Mouse (Mus musculus) embryonic stem cell, embryonic (primary cell): ENCODE data around the gene Scaf4.

Experiments
- CTCF ChIA-PET, 4 experiments: fragments of 300-600 bp in 2 of 4; fragments of 350-600 bp in 2 of 4; sonication (Branson Sonifier 250); formaldehyde crosslinking; loops; one replicate each; lab custom pipeline; 2022; ENCODE audit warnings: inconsistent platforms in 2 of 4; lab: Charles Lee
- POLR2A ChIA-PET, 4 experiments: fragments of 300-600 bp in 2 of 4; fragments of 350-600 bp in 2 of 4; sonication (Branson Sonifier 250); formaldehyde crosslinking; loops; one replicate each; lab custom pipeline; 2022; ENCODE audit warnings: antibody characterized with exemption in 4 of 4, inconsistent platforms in 1 of 4; lab: Charles Lee

The Scaf4 gene

DNA sequence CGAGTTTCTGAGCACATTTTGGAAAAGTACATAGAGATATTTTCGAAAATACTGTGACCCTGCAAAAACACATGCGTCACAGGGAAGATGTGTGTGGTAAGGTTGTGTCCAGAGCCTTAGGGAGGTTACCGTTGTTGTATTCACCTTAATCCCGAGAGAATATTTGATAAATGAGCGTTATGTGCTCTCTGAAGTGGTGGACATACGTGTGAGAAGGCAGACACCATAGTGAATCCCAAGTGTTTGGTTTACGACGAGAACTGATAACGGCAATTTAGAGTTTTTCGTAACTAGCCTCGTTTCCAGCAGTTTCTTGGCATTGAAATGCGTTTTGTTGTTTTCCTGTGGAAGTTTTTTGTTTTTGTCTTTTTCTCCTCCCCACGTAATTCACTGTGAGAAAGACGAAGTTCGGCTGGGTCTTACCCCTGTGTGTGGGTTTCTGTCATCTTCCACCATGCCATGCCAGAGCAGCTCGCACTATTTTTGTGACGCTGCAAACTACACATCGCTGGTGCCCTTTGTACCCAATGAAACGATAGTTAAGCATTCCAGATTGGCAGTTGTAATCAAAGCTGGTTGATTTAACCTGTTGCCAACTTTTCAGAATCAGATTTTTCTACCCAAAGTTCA is 62.7 kb downstream of the Scaf4 start:
- POLR2A ChIA-PET: interaction anchor here in 3 of 4 experiments (0.7 to 6.4 kb wide), 20 partner anchors 8 to 1301 kb away, joined by 3 to 58 read pairs (median 6); partner anchors contain the start of gene Scaf4 (in 1 of the 3)
- CTCF ChIA-PET: no interaction called here

GRCm38 (mm10) chr16:90220892-90221431 is 63.3 kb downstream of the Scaf4 start:
- ChIA-PET POLR2A (interaction anchor here (0.7 to 3.9 kb wide), 184 partner anchors 8 to 792 kb away, joined by 3 to 119 read pairs (median 5); partner anchors contain the start of genes Tiam1 (in 3 of the 4), Hunk (in 2 of the 4) and Scaf4 (in 2 of the 4)), CTCF (interaction anchor here in 1 of 4 experiments (0.9 kb wide), 1 partner anchor 35 kb away, joined by 5 read pairs; no protein-coding TSS in a partner anchor)

GRCm38 (mm10) chr16:90220026-90220891 is 64.0 kb downstream of the Scaf4 start, which contains the start of gene Sod1:
Gene Sod1, plus strand, starts transcription at chr16:90220754.
- POLR2A ChIA-PET: interaction anchor here (0.5 to 2.3 kb wide), 292 partner anchors 8 to 1419 kb away, joined by 3 to 119 read pairs (median 4); partner anchors contain the start of genes Hunk (in 3 of the 4), Tiam1 (in 3 of the 4), Scaf4 (in 2 of the 4) and Cfap298 (in 1 of the 4)
- CTCF ChIA-PET: interaction anchor here in 3 of 4 experiments (0.6 to 1.1 kb wide), 4 partner anchors 10 to 135 kb away, joined by 3 to 9 read pairs (median 5); no protein-coding TSS in a partner anchor

DNA sequence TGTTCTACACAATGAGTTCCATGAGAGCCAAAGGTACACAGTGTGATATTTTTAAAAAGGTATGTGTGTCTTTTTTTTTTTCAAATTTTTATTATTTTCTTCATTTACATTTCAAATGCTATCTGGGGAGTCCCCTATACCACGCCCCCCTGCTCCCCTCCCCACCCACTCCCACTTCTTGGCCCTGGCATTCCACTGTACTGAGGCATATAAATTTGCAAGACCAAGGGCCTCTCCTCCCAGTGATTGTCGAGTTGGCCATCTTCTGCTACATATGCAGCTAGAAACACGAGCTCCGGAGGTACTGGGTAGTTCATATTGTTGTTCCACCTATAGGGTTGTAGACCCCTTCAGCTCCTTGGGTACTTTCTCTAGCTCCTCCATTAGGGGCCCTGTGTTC is 64.9 kb downstream of the Scaf4 start:
- POLR2A ChIA-PET: interaction anchor here (0.6 to 2.3 kb wide), 65 partner anchors 9 to 1419 kb away, joined by 3 to 119 read pairs (median 10); partner anchors contain the start of genes Tiam1 (in 2 of the 4), Hunk (in 1 of the 4), Mrap (in 1 of the 4) and Scaf4 (in 1 of the 4)
- CTCF ChIA-PET: interaction anchor here in 3 of 4 experiments (0.6 to 1.1 kb wide), 3 partner anchors 10 to 134 kb away, joined by 3 to 9 read pairs (median 5); no protein-coding TSS in a partner anchor

DNA sequence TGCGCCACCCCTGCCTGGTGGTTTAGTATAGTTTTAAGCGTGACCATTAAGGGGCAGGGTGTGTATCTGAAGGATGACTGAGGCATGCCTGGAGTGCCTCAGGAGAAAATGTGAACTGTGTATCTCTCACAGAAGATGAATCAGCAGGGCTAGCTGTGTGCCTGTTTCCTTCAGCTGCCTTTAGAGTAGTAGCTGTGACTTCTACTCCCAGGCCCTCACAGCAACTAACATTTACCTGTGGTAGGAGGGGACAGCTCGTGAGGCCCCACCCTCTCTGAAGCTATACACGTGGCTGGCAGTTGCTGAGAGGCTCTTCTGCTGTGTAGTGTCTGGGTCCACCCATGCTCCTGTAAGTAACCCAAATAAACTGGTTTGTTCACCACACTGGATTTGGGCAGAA is 66.4 kb downstream of the Scaf4 start:
- ChIA-PET POLR2A (interaction anchor here in 3 of 4 experiments (0.6 to 2.5 kb wide), 16 partner anchors 9 to 77 kb away, joined by 3 to 14 read pairs (median 4); partner anchors contain the start of gene Tiam1 (in 1 of the 3)), CTCF (interaction anchor here in 2 of 4 experiments (0.6 to 1.4 kb wide), 2 partner anchors 277 to 487 kb away, joined by 3 to 4 read pairs; no protein-coding TSS in a partner anchor)

- CTCF ChIA-PET: interaction anchor here in 2 of 4 experiments (0.6 to 1.4 kb wide), 2 partner anchors 82 to 276 kb away, joined by 3 read pairs; no protein-coding TSS in a partner anchor
- POLR2A ChIA-PET: interaction anchor here (0.5 to 2.5 kb wide), 25 partner anchors 9 to 348 kb away, joined by 3 to 14 read pairs (median 4); partner anchors contain the start of gene Tiam1 (in 1 of the 4)
These were observed 66.9 kb downstream of the Scaf4 start for GRCm38 (mm10) chr16:90217356-90217755.

DNA sequence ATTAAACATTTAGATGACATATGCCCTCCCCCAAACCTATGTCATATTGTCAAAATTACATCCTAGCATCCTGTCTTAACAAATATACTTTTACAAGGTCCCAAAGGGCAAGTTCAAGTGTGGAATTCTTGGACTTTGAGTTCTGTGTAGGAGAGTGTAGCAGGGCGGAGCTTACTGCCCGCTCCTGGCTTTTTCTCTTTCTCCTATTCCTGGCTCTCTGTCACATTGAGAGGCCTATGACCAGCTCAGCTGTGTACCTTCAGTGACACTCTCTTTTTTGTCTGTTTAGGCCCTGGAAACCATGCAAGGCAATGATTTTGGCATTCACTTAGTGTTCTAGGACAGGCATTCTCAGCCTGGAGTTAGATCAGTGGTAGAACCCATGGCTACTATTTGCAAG is 67.9 kb downstream of the Scaf4 start:
- ChIA-PET CTCF (interaction anchor here in 2 of 4 experiments (0.7 to 1.2 kb wide), 2 partner anchors 28 to 29 kb away, joined by 3 to 6 read pairs; no protein-coding TSS in a partner anchor), POLR2A (interaction anchor here in 3 of 4 experiments (0.6 to 2.5 kb wide), 16 partner anchors 8 to 347 kb away, joined by 3 to 14 read pairs (median 4); partner anchors contain the start of gene Hunk (in 1 of the 3))

- ChIA-PET POLR2A (interaction anchor here in 3 of 4 experiments (0.8 to 2.3 kb wide), 8 partner anchors 9 to 170 kb away, joined by 3 to 6 read pairs (median 4); partner anchors contain the start of gene Hunk (in 1 of the 3)), CTCF (interaction anchor here in 1 of 4 experiments (1.0 to 1.2 kb wide), 2 partner anchors 28 to 30 kb away, joined by 3 to 6 read pairs; no protein-coding TSS in a partner anchor)
These were observed 68.4 kb downstream of the Scaf4 start for GRCm38 (mm10) chr16:90215879-90216278.

DNA sequence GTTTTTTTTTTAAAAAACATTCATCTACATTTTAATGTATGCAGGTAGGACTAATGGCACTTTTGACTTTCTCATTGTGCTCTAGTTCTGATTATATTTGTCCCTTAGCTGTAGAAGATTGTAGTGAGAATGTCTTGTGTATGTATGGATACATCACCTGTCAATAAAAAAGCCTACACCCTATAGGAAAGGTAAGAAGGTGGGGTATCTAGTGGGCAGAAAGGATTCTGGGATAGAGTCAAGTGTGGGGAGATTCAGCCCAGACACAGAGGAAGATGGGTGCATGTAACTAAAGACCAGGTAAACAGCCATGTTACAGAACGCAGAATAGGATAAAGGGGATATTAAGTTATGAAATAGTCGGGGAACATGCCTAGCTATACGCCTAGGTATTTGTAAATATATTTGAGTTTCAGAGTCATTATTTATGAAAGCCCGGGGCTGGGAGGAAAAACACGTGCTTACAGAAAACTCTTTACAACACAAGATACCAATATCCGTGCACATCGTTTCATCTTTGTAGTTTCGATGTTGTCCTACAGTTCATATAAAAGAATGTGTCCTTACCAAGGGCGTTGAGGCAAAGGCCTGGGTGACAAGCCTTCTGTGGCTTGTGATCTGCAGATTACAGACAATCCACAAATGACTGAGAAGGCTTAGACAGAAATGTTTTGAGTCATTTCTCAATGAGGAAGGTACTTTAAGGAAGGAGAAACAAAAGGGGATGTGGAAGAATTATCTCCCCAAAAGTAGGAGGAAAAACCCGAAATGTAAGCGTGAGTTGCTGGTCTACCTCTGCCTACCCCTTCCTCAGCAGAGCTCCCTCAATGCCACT is 69.4 kb downstream of the Scaf4 start:
- CTCF ChIA-PET: interaction anchor here in 2 of 4 experiments (1.0 to 1.2 kb wide), 3 partner anchors 27 to 29 kb away, joined by 3 to 6 read pairs (median 4); no protein-coding TSS in a partner anchor
- POLR2A ChIA-PET: interaction anchor here (0.6 to 2.3 kb wide), 15 partner anchors 9 to 811 kb away, joined by 3 to 12 read pairs (median 4); partner anchors contain the start of gene Hunk (in 1 of the 4)

DNA sequence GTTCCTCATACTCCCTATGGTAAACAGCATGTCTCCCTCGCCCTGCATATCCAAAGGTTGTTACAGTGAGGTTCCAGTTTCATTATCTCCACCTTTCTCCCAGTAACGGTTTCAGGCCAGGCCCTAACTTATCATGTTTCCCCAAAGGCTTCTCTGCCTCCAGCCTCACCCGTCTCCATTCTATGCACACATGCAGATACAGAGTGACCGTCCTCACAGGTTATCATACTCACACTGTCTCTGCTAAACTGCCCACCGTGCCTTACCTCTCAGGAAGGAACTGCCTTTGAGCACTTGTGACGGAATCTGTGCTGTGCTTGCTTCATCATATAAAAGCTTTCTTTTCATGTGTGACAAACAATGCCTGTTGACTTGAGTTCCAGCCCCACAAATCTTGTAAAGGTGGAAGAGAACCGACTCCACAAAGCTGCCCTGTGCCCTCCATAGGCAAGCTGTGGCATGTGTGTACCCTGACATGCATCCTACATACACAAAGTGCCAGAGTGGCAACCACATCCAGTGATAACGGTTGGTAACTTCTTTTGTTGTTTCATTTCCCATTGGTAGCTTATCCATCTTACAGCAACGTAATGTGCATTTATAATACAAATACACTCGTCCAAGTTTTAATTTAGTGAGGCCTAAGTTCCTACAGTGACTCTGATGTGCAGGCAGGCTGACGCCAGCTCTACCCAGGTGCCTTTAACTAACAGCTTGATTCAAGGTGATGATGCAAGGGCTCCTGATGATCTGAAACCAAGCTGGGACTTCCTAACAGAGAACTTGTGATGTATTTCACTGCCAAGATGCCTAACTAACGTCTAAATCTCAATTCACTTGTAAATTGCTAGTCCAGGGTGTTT is 70.6 kb downstream of the Scaf4 start:
- CTCF ChIA-PET: interaction anchor here in 2 of 4 experiments (0.6 to 1.2 kb wide), 5 partner anchors 26 to 352 kb away, joined by 3 to 8 read pairs (median 4); no protein-coding TSS in a partner anchor

DNA sequence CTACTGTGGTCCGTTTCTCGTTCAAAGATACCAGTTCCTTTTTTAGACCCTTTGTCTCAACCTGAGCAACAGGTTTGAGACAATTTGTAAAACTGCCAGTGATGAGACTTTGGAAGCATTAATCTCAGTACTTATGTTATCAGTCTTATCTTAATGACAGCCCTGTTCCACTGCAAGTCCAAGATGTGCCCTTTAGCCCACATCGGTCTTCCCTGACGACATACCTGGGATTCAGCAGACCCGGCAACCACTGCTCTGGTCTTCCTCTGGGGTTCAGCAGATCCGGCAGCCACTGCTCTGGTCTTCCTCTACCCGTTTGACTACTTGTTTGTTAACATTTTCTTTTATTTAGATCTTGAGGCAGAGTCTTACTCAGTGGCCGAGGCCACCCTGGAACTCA is 72.5 kb downstream of the Scaf4 start:
- ChIA-PET CTCF (no interaction called here), POLR2A (interaction anchor here in 2 of 4 experiments (1.4 to 2.5 kb wide), 3 partner anchors 8 to 13 kb away, joined by 8 to 51 read pairs (median 50); partner anchors contain the start of gene Sod1 (in 2 of the 2))

More for the DNA sequence above, 70.6 kb downstream of the Scaf4 start:
- POLR2A ChIA-PET: interaction anchor here in 3 of 4 experiments (0.6 to 2.3 kb wide), 11 partner anchors 9 to 71 kb away, joined by 3 to 14 read pairs (median 5); partner anchors contain the start of gene Scaf4 (in 1 of the 3)

DNA sequence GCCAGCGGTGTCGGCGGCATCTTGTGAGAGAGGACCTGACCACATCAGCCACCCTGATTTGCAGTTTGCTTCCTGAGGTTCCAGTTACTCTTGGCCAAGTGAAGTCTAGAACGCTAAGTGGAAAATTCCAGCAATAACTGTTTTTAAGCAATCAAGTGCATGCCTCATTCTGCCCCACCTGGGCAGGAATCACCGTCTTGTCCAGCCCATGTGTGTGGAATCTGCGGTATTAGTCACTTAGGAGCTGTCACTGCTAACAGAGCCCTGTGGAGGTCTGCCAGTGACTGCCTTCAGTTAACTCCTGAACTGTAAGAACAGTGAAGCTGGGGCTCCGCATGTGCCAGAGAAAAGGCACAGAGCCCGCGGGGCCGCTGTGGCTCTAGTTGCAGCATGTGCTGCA is 73.6 kb downstream of the Scaf4 start:
- POLR2A ChIA-PET: interaction anchor here in 3 of 4 experiments (0.6 to 2.5 kb wide), 11 partner anchors 9 to 245 kb away, joined by 3 to 51 read pairs (median 4); partner anchors contain the start of genes Sod1 (in 3 of the 3) and Tiam1 (in 1 of the 3)
- CTCF ChIA-PET: interaction anchor here in 2 of 4 experiments (0.6 to 0.7 kb wide), 2 partner anchors 411 to 788 kb away, joined by 3 read pairs; no protein-coding TSS in a partner anchor

GRCm38 (mm10) chr16:90208996-90209395 is 75.3 kb downstream of the Scaf4 start:
- POLR2A ChIA-PET: interaction anchor here in 3 of 4 experiments (1.4 to 4.0 kb wide), 3 partner anchors 8 to 11 kb away, joined by 3 to 36 read pairs (median 23); partner anchors contain the start of gene Sod1 (in 2 of the 3)

GRCm38 (mm10) chr16:90204868-90205267 is 79.4 kb downstream of the Scaf4 start:
- CTCF ChIA-PET: interaction anchor here in 1 of 4 experiments (0.6 to 0.8 kb wide), 2 partner anchors 18 to 1681 kb away, joined by 3 read pairs; no protein-coding TSS in a partner anchor
- POLR2A ChIA-PET: interaction anchor here in 2 of 4 experiments (0.8 to 2.9 kb wide), 2 partner anchors 15 to 16 kb away, joined by 5 to 16 read pairs; partner anchors contain the start of gene Sod1 (in 2 of the 2)

More at GRCm38 (mm10) chr16:90208996-90209395, 75.3 kb downstream of the Scaf4 start:
- CTCF ChIA-PET: interaction anchor here in 2 of 4 experiments (0.6 kb wide), 2 partner anchors 42 to 109 kb away, joined by 3 to 4 read pairs; no protein-coding TSS in a partner anchor
